Mouse (Mus musculus) lung, embryonic 16.5 days (tissue): ENCODE measurements around the gene Ceacam16. TPM values are rescaled to one million over a fixed set of nuclear protein-coding genes. Genes with fewer than 3 reads are reported as not detected.

Experiments
- ATAC-seq: fragments of 200-750 bp; cut with Nextera tagmentation; 2 replicates; pipeline ENCODE4 v1.8.0; 2017; ENCODE audit warnings: low read depth, mild to moderate bottlenecking, moderate library complexity
- H3K27ac ChIP-seq: fragments of 300-500 bp; sonication (generic); 2 replicates; pipeline ENCODE4 v1.5.1; 2014; ENCODE audit warnings: mild to moderate bottlenecking, control low read depth, low read length
- H3K27me3 ChIP-seq: fragments of 300-500 bp; sonication (generic); 2 replicates; pipeline ENCODE4 v1.6.1; 2014; ENCODE audit warnings: low read depth, low read length, mixed read lengths; ENCODE audit not compliant: control insufficient read depth, insufficient read depth
- H3K36me3 ChIP-seq: fragments of 300-500 bp; sonication (generic); 2 replicates; pipeline ENCODE4 v1.6.1; 2014; ENCODE audit warnings: low read length; ENCODE audit not compliant: control insufficient read depth, insufficient read depth
- H3K4me1 ChIP-seq: fragments of 300-500 bp; sonication (generic); replicated peaks from 2 replicates; pipeline ENCODE4 v1.6.1; 2014; ENCODE audit warnings: low read length, mixed read lengths; ENCODE audit not compliant: control insufficient read depth, insufficient read depth
- H3K4me2 ChIP-seq: fragments of 300-500 bp; sonication (generic); 2 replicates; pipeline ENCODE4 v1.6.1; 2014; ENCODE audit warnings: low read depth, low read length, control low read depth
- H3K4me3 ChIP-seq: fragments of 300-500 bp; sonication (generic); 2 replicates; pipeline ENCODE4 v1.5.1; 2014; ENCODE audit warnings: mild to moderate bottlenecking, low read length, control low read depth
- H3K9ac ChIP-seq: fragments of 300-500 bp; sonication (generic); 2 replicates; pipeline ENCODE4 v1.6.1; 2014; ENCODE audit warnings: low read length, control low read depth
- H3K9me3 ChIP-seq: fragments of 300-500 bp; sonication (generic); 2 replicates; pipeline ENCODE4 v1.6.1; 2016; ENCODE audit warnings: low read length; ENCODE audit not compliant: control insufficient read depth
- WGBS: fragments of 180-500 bp; shearing (Covaris S2); extraction: QIAGEN DNeasy Blood & Tissue Kit; methylation state at CpG from one replicate; pipeline ENCODE4 v1.1.7; 2014; 5-methylcytosine and 5-hydroxymethylcytosine counted together
- polyA plus RNA-seq: library from polyadenylated mRNA; unstranded; fragments of >200 nt; fragmentation: Nextera tagmentation; extraction: Ambion mirVana; gene quantifications from 2 replicates; pipeline ENCODE4 v1.2.1, GENCODE M21; 2015

The Ceacam16 gene
- polyA plus RNA-seq, 1 experiment from 2014 or later: not detected

- H3K9ac ChIP-seq: no peak overlapping the region
- H3K4me1 ChIP-seq: peaks cover 11% of the 10 kb centered on the region
- H3K4me3 ChIP-seq: no peak overlapping the region
- H3K9me3 ChIP-seq: no peaks in the 10 kb centered on the region
- H3K27ac ChIP-seq: no peak overlapping the region
- no peak overlapping the region for H3K4me2 ChIP-seq
- no peaks in the 10 kb centered on the region for H3K27me3 ChIP-seq
- no peaks in the 10 kb centered on the region for H3K36me3 ChIP-seq
- ATAC-seq: no peak
- 58% methylated on average over 3 of the region's 3 CpGs for WGBS
These were observed 27.0 kb downstream of the Ceacam16 start for GRCm38 (mm10) chr7:19834055-19834454.

GRCm38 (mm10) chr7:19831837-19832236 lies 29.3 kb downstream of the Ceacam16 start:
- Histone ChIP-seq H3K27ac (no peak overlapping the region), H3K9me3 (no peaks in the 10 kb centered on the region), H3K9ac (no peak overlapping the region), H3K27me3 (no peaks in the 10 kb centered on the region), H3K36me3 (no peaks in the 10 kb centered on the region), H3K4me1 (peaks cover 12% of the 10 kb centered on the region), H3K4me3 (no peak overlapping the region), H3K4me2 (no peak overlapping the region)
- ATAC-seq: peak; percentile 16; the same call in 1 of the 2 replicates
- 33% methylated on average over 9 of the region's 9 CpGs for WGBS

GRCm38 (mm10) chr7:19830682-19831156 lies 30.4 kb downstream of the Ceacam16 start:
- H3K27me3 ChIP-seq: no peaks in the 10 kb centered on the region
- H3K4me2 ChIP-seq: peak overlapping the region; percentile 26
- H3K27ac ChIP-seq: no peak overlapping the region
- peak overlapping the region; percentile 0; the same call in 1 of the 2 replicates for H3K4me3 ChIP-seq
- H3K9ac ChIP-seq: peak overlapping the region; percentile 33; the same call in 1 of the 2 replicates
- no peaks in the 10 kb centered on the region for H3K9me3 ChIP-seq
- peak; percentile 87 for ATAC-seq
- peaks cover 15% of the 10 kb centered on the region for H3K4me1 ChIP-seq
- no peaks in the 10 kb centered on the region for H3K36me3 ChIP-seq
- 19% methylated on average over 13 of the region's 13 CpGs for WGBS

GRCm38 (mm10) chr7:19829694-19830093 lies 31.4 kb downstream of the Ceacam16 start:
- Histone ChIP-seq H3K4me3 (no peak overlapping the region), H3K27ac (no peak overlapping the region), H3K36me3 (no peaks in the 10 kb centered on the region), H3K27me3 (no peaks in the 10 kb centered on the region), H3K9ac (no peak overlapping the region), H3K9me3 (no peaks in the 10 kb centered on the region), H3K4me2 (no peak overlapping the region), H3K4me1 (peaks cover 16% of the 10 kb centered on the region)
- WGBS: 63% methylated on average over 3 of the region's 3 CpGs
- ATAC-seq: no peak

GRCm38 (mm10) chr7:19826756-19827155 lies 34.3 kb downstream of the Ceacam16 start:
- Histone ChIP-seq H3K9ac (no peak overlapping the region), H3K4me1 (peaks cover 33% of the 10 kb centered on the region)

GRCm38 (mm10) chr7:19824182-19824973 lies 36.7 kb downstream of the Ceacam16 start:
- Histone ChIP-seq H3K4me2 (peak overlapping the region; percentile 38; the same call in 1 of the 2 replicates), H3K36me3 (no peaks in the 10 kb centered on the region), H3K4me3 (peak overlapping the region; percentile 7; the same call in 1 of the 2 replicates), H3K9ac (peak overlapping the region; percentile 14; the same call in 1 of the 2 replicates), H3K4me1 (peaks cover 23% of the 10 kb centered on the region), H3K27me3 (peaks cover 5% of the 10 kb centered on the region), H3K9me3 (no peaks in the 10 kb centered on the region), H3K27ac (peak overlapping the region; percentile 85)
- ATAC-seq: peak; percentile 93
- WGBS: 18% methylated on average over 26 of the region's 26 CpGs

More at GRCm38 (mm10) chr7:19826756-19827155, 34.3 kb downstream of the Ceacam16 start:
- H3K27ac ChIP-seq: no peak overlapping the region
- no peaks in the 10 kb centered on the region for H3K36me3 ChIP-seq
- peaks cover 3% of the 10 kb centered on the region for H3K27me3 ChIP-seq
- no peak for ATAC-seq
- H3K9me3 ChIP-seq: no peaks in the 10 kb centered on the region
- H3K4me2 ChIP-seq: no peak overlapping the region
- no peak overlapping the region for H3K4me3 ChIP-seq
- WGBS: 31% methylated on average over 6 of the region's 6 CpGs

- Histone ChIP-seq H3K36me3 (no peaks in the 10 kb centered on the region), H3K27me3 (peaks cover 5% of the 10 kb centered on the region), H3K9me3 (no peaks in the 10 kb centered on the region), H3K4me3 (no peak overlapping the region), H3K4me1 (peaks cover 26% of the 10 kb centered on the region), H3K9ac (peak overlapping the region; percentile 11; the same call in 1 of the 2 replicates), H3K27ac (peak overlapping the region; percentile 85), H3K4me2 (peak overlapping the region; percentile 38; the same call in 1 of the 2 replicates)
- whole genome bisulfite sequencing: 24% methylated on average over 16 of the region's 16 CpGs
- no peak for ATAC-seq
These were observed 37.6 kb downstream of the Ceacam16 start for GRCm38 (mm10) chr7:19823256-19824181.

- H3K9ac ChIP-seq: peak within 1 kb of the TSS; percentile 75
- H3K9me3 ChIP-seq: no peaks in the 10 kb centered on the region
- peak within 1 kb of the TSS; percentile 57 for H3K4me3 ChIP-seq
- peak within 1 kb of the TSS; percentile 95 for H3K4me2 ChIP-seq
- peaks cover 35% of the 10 kb centered on the region for H3K4me1 ChIP-seq
- 1% methylated on average over 22 of the region's 42 CpGs for WGBS
- peaks cover 5% of the 10 kb centered on the region for H3K27me3 ChIP-seq
- no peaks in the 10 kb centered on the region for H3K36me3 ChIP-seq
- 0 out of 2 replicates have a peak, but pooled peaks have one; percentile 16 for ATAC-seq
- peak within 1 kb of the TSS; percentile 85 for H3K27ac ChIP-seq
These were observed 38.5 kb downstream of the Ceacam16 start, which contains the start of gene Bcl3 for GRCm38 (mm10) chr7:19822604-19823058. Bcl3 (minus strand) TSS chr7:19822770.
